Mouse (Mus musculus) megakaryocyte, embryonic 14.5 days (primary cell): Measurements from ENCODE around the gene Krt88. TPM values are rescaled to one million over a fixed set of nuclear protein-coding genes. Genes with fewer than 3 reads are reported as not detected.

ENCODE experiments used
- H3K27me3 ChIP-seq: replicated peaks from 2 replicates; pipeline ENCODE3; 2012; ENCODE audit warnings: inconsistent platforms
- H3K36me3 ChIP-seq: replicated peaks from 2 replicates; pipeline ENCODE3; 2012; ENCODE audit warnings: low read length, inconsistent platforms, mixed read lengths
- H3K4me1 ChIP-seq: 2 replicates; pipeline ENCODE4 v1.6.1; 2012; ENCODE audit warnings: inconsistent platforms
- H3K4me3 ChIP-seq: replicated peaks from 2 replicates; pipeline ENCODE3; 2012; ENCODE audit warnings: moderate library complexity, mild to moderate bottlenecking, inconsistent platforms
- H3K9me3 ChIP-seq: 2 replicates; pipeline ENCODE4 v1.6.1; 2012; ENCODE audit warnings: inconsistent platforms
- FLI1 ChIP-seq: IDR thresholded peaks from 2 replicates; pipeline ENCODE4 v1.6.1; 2012; ENCODE audit warnings: low read length, inconsistent platforms, mixed read lengths
- GATA1 ChIP-seq: IDR thresholded peaks from 3 replicates; pipeline ENCODE4 v1.6.1; 2012; ENCODE audit warnings: mixed read lengths, low read length, inconsistent platforms, borderline replicate concordance
- polyA plus RNA-seq: library from polyadenylated mRNA; stranded (reverse); fragments of >175 nt; gene quantifications from 2 replicates; pipeline ENCODE4 v1.2.3, GENCODE M21; 2012; ENCODE audit warnings: low replicate concordance; ENCODE audit not compliant: insufficient read depth

The Krt88 gene
- polyA plus RNA-seq, 1 experiment = not detected

GRCm38 (mm10) chr15:101438555-101438954, 9.0 kb upstream of the Krt88 start, which contains the start of gene Krt87:
Gene Krt87 (minus strand): TSS chr15:101438804.
- TF ChIP-seq FLI1 (no peak), GATA1 (no peak)
- H3K27me3 ChIP-seq = peaks cover 70% of the 10 kb centered on the region

DNA sequence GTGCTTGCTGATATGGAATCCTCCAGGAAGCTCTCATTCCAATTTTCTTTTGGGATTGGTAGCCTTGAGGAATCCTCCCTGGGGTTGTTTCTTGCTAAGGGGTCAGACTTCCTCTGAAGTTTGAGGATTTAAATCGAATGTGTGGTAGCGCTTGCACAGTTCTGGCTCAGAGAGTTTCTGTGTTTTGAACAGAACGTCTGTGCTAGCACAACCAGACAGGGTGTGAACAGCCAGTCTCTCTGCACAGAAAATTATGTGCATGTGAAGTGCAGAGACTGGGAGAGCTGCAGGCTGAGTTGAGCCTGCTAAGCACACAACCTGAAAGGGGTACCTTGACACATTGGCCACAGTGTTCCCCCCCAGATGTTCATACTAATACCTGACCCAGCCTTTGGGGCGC, 6.7 kb upstream of the Krt88 start:
- Histone ChIP-seq H3K4me1 (no peaks in the 10 kb centered on the region), H3K36me3 (no peaks in the 10 kb centered on the region), H3K9me3 (no peaks in the 10 kb centered on the region), H3K4me3 (no peak overlapping the region), H3K27me3 (peaks cover 56% of the 10 kb centered on the region)
- TF ChIP-seq GATA1 (no peak), FLI1 (no peak)

More at GRCm38 (mm10) chr15:101438555-101438954, 9.0 kb upstream of the Krt88 start, which contains the start of gene Krt87:
- Histone ChIP-seq H3K9me3 (no peaks in the 10 kb centered on the region), H3K4me1 (no peaks in the 10 kb centered on the region), H3K36me3 (no peaks in the 10 kb centered on the region), H3K4me3 (no peak within 1 kb of the TSS)

DNA sequence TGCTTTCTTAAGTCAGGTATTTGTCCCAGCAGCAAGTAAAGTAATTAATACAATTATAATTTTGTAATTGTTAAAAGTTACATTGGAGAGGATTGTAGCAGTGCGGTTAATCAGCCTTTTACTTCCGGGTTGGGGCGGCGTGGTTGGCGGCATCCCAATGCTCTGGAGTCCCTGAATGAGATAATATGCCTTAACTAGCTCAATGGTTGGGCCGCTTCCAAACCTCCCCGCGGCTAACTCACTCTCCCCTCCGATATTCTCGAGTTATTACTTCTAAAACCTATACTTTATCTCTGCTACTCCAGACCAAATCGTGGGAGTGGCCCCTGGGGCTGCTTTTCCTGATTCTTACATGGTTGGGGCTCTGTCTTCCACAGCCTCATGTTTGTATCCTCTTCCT, 972 bp upstream of the Krt88 start:
- TF ChIP-seq FLI1 = no peak
- no peak for TF ChIP-seq GATA1
- peaks cover 5% of the 10 kb centered on the region; the same call in 1 of the 2 replicates for H3K4me1 ChIP-seq
- H3K36me3 ChIP-seq = no peaks in the 10 kb centered on the region
- peaks cover 6% of the 10 kb centered on the region for H3K9me3 ChIP-seq
- H3K27me3 ChIP-seq = peaks cover 34% of the 10 kb centered on the region
- no peak overlapping the region for H3K4me3 ChIP-seq

DNA sequence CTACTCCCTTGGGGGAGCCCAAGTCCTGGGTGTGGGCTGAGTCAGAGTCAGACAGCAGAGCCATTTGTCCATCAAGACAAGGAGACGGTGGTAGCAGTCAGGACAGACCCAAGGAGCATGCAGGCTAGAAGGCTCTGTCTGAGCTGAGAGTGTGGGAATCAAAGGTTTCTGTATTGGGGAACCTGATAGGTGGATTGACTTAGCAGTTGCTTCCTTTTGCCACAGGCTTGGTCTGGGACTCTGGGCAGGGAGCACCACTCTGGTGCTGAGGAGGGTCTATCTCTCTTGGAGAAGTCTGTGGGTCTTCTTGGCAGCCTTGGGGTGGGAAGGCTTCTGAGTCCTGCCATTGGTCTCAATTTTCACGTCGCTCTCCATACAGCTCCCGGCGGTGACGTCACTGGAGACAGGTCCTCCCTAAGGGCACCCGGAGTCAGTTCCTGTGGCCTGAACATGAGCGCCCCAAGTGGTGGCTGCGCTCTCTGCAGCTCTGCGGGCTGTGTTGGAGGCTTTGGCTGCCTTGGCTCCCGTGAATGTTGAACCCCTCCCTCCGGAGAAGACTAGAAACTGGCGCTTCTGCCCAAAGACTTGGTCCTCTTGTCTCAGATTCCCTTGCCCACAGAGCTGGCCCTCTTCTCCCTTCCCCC, 5.7 kb downstream of the Krt88 start:
- TF ChIP-seq FLI1 (no peak), GATA1 (no peak)
- Histone ChIP-seq H3K9me3 (peaks cover 30% of the 10 kb centered on the region), H3K27me3 (peaks cover 56% of the 10 kb centered on the region), H3K4me3 (no peak overlapping the region), H3K36me3 (no peaks in the 10 kb centered on the region), H3K4me1 (peaks cover 8% of the 10 kb centered on the region; the same call in 1 of the 2 replicates)

GRCm38 (mm10) chr15:101454774-101455173, 7.2 kb downstream of the Krt88 start:
- H3K27me3 ChIP-seq = peaks cover 55% of the 10 kb centered on the region
- no peak overlapping the region for H3K4me3 ChIP-seq
- no peak for TF ChIP-seq GATA1
- no peak for TF ChIP-seq FLI1
- no peaks in the 10 kb centered on the region for H3K36me3 ChIP-seq
- peaks cover 24% of the 10 kb centered on the region for H3K9me3 ChIP-seq
- H3K4me1 ChIP-seq = peaks cover 3% of the 10 kb centered on the region; the same call in 1 of the 2 replicates

DNA sequence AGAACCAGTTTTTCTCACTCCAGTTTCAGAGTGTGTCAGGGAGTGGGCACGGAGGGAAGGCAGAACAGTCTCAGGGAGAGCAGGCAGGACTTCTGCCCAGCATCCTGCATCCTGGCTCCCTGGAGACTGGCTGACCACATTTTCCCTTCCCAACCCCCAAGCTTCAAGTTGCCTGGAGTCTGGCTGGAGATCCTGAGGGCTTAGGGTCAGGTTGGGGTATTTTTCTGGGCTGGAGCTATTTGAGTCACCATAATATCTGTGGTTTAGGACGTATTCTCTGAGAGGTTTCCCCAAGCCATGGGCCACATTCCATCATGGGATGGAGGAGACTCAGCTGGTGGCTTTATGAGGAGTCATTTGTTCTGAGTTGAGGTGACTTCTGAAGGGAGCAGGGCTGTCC, 7.7 kb downstream of the Krt88 start:
- Histone ChIP-seq H3K9me3 (peaks cover 24% of the 10 kb centered on the region), H3K4me1 (peaks cover 3% of the 10 kb centered on the region; the same call in 1 of the 2 replicates), H3K27me3 (peaks cover 55% of the 10 kb centered on the region), H3K4me3 (no peak overlapping the region), H3K36me3 (no peaks in the 10 kb centered on the region)
- TF ChIP-seq FLI1 (no peak), GATA1 (no peak)

DNA sequence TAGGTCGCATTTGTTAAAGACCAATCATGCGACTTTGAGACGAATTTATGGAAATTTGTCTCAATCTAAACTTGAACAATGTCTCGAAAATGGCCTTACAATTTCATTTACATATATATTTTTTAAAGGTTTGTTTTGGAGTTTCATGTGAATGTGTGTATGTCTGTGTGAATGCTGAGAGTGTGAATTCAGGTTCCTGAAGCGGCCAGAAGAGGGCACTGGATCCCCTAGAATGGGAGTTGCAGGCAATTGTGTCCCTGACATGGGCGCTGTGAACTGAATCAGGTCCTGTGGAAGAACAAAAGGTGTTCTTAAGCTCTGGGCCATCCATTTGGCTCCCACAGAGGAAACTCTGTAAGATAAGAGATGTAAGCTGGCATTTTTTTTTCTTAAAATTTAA, 8.3 kb downstream of the Krt88 start:
- H3K4me3 ChIP-seq = no peak overlapping the region
- no peaks in the 10 kb centered on the region for H3K36me3 ChIP-seq
- no peak for TF ChIP-seq GATA1
- TF ChIP-seq FLI1 = no peak
- peaks cover 24% of the 10 kb centered on the region for H3K9me3 ChIP-seq
- peaks cover 55% of the 10 kb centered on the region for H3K27me3 ChIP-seq
- H3K4me1 ChIP-seq = peaks cover 3% of the 10 kb centered on the region; the same call in 1 of the 2 replicates

GRCm38 (mm10) chr15:101458361-101458930, 10.9 kb downstream of the Krt88 start:
- H3K4me1 ChIP-seq = peaks cover under 1% of the 10 kb centered on the region; the same call in 1 of the 2 replicates
- no peaks in the 10 kb centered on the region for H3K36me3 ChIP-seq
- peaks cover 55% of the 10 kb centered on the region for H3K27me3 ChIP-seq
- TF ChIP-seq FLI1 = no peak
- TF ChIP-seq GATA1 = no peak
- no peak overlapping the region for H3K4me3 ChIP-seq
- peaks cover 24% of the 10 kb centered on the region for H3K9me3 ChIP-seq

DNA sequence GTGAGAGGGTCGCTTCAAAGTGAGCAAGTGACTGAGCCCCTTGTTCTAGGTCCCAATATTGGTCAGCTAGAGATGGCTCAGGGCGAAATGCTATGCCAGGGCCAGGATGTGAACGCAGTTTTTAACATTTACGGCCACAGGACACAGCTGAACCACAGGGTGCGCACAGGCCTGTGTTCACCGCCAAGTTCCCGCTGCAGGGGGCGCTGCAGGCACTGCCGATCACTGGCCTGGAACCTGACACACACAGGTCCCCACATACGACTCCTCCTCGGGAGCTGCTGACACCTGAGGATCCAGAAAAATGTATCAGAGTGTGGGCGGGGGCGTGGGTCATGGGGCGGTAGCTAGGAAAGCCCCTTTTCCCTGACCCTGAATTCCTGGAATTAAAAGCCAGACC, 11.7 kb downstream of the Krt88 start:
- H3K36me3 ChIP-seq = no peaks in the 10 kb centered on the region

GRCm38 (mm10) chr15:101463651-101464050, 16.1 kb downstream of the Krt88 start, which contains the start of gene Krt81:
Gene Krt81 (minus strand): TSS chr15:101463751.
- TF ChIP-seq GATA1 = no peak
- no peak for TF ChIP-seq FLI1
- Histone ChIP-seq H3K36me3 (no peaks in the 10 kb centered on the region), H3K4me1 (no peaks in the 10 kb centered on the region), H3K9me3 (no peaks in the 10 kb centered on the region), H3K27me3 (peaks cover 38% of the 10 kb centered on the region), H3K4me3 (no peak within 1 kb of the TSS)

More for the DNA sequence above, 11.7 kb downstream of the Krt88 start:
- Histone ChIP-seq H3K27me3 (peaks cover 54% of the 10 kb centered on the region), H3K9me3 (peaks cover 24% of the 10 kb centered on the region), H3K4me1 (no peaks in the 10 kb centered on the region), H3K4me3 (no peak overlapping the region)
- no peak for TF ChIP-seq FLI1
- TF ChIP-seq GATA1 = no peak
